Mouse (Mus musculus): ENCODE results near the gene B9d2. TPM values are rescaled to one million over a fixed set of nuclear protein-coding genes. Genes with fewer than 3 reads are reported as not detected.
A peak's percentile ranks its signal among the peaks of the same experiment; 100 is the strongest.

B9d2 gene
- polyA plus RNA-seq, 1 experiment, result 37.3 TPM

DNA sequence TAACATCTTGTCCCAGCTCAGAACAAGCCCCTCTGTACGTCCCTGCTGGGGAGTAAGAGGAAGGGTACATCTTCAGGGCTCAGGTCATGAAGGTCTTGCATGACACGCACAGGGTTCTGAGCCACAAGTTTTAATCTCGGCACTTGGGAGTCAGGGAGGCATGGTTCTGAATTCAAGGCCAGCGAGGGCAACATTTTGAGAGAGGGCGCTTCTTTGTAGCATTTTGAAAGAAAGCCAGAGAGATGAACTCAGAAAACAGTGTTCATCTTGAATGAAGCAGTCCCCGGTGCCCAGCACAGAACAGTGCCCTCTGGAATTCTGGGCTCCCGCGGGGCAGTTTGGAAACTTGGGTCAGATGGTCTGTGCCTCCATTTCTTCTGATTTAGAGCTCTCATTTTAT lies 14.2 kb upstream of the B9d2 start:
- Histone ChIP-seq H3K27ac (ENCODE audit: insufficient read depth, low read length) (no peak overlapping the region), H3K4me3 (replicated peaks; ENCODE audit: insufficient read depth, low read depth, low read length) (no peak overlapping the region), H3K4me1 (ENCODE audit: control insufficient read depth, insufficient read depth, low read length) (no peaks in the 10 kb centered on the region; the same call in 1 of the 2 replicates), H3K27me3 (ENCODE audit: control insufficient read depth, insufficient read depth, low read length) (no peaks in the 10 kb centered on the region)
- TF ChIP-seq POLR2A (IDR thresholded peaks at IDR 0.05; ENCODE audit: borderline replicate concordance, insufficient read depth, low read length) (no peak), CTCF (IDR thresholded peaks at IDR 0.05; ENCODE audit: borderline replicate concordance, insufficient read depth, low read depth, low read length) (no peak)
- WGBS, result 96% methylated on average over 8 of the region's 8 CpGs
- DNase-seq, result no peak

DNA sequence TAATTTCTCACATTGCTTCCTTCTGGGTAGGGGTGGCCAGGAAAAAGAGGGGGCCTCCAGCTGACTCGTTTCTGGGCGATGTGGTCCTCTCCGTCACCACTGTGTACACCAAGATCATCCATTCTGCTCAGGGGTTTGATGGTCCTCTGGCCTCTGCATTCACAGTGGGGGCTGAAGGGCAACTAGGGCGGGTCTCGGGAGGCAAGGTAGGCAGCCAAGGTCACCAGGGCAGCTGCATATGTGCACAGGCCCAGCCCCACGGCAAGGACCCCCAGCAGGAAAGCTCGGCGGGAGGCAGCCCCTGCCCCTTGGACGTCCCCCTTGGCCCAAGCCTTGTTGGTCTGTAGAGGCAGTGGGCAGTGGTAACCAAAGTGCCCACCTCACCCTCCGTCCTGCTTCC lies 11.4 kb upstream of the B9d2 start:
- DNase-seq, result no peak
- H3K27me3 ChIP-seq (ENCODE audit: control insufficient read depth, insufficient read depth, low read length), result no peaks in the 10 kb centered on the region
- no peaks in the 10 kb centered on the region; the same call in 1 of the 2 replicates for H3K4me1 ChIP-seq (ENCODE audit: control insufficient read depth, insufficient read depth, low read length)
- WGBS, result 86% methylated on average over 10 of the region's 10 CpGs
- H3K4me3 ChIP-seq (replicated peaks; ENCODE audit: insufficient read depth, low read depth, low read length), result no peak overlapping the region
- no peak overlapping the region for H3K27ac ChIP-seq (ENCODE audit: insufficient read depth, low read length)
- TF ChIP-seq CTCF (IDR thresholded peaks at IDR 0.05; ENCODE audit: borderline replicate concordance, insufficient read depth, low read depth, low read length), result no peak
- TF ChIP-seq POLR2A (IDR thresholded peaks at IDR 0.05; ENCODE audit: borderline replicate concordance, insufficient read depth, low read length), result no peak

DNA sequence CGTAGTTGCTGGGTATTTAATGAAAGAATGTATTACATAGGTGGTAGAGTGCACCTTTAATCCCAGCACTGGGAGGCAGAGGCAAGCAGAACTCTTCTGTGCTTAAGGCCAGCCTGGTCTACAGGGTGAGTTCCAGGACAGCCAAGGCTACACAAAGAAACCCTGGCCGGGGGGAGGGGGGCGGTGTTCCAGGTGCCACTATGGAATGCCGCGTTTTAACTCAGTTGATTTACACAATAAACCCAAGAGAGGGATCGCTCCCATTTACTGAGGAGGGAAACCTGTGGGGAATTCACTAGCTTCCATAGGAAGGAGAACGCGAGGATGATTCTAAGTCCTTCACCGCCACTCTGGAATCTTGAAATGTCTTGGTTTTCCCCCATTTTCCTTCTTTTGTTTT lies 10.9 kb upstream of the B9d2 start:
- no peak for DNase-seq
- H3K4me3 ChIP-seq (replicated peaks; ENCODE audit: insufficient read depth, low read depth, low read length), result no peak overlapping the region
- H3K27me3 ChIP-seq (ENCODE audit: control insufficient read depth, insufficient read depth, low read length), result no peaks in the 10 kb centered on the region; the same call in 1 of the 2 replicates
- H3K27ac ChIP-seq (ENCODE audit: insufficient read depth, low read length), result no peak overlapping the region
- no peak for TF ChIP-seq POLR2A (IDR thresholded peaks at IDR 0.05; ENCODE audit: borderline replicate concordance, insufficient read depth, low read length)
- no peak for TF ChIP-seq CTCF (IDR thresholded peaks at IDR 0.05; ENCODE audit: borderline replicate concordance, insufficient read depth, low read depth, low read length)
- H3K4me1 ChIP-seq (ENCODE audit: control insufficient read depth, insufficient read depth, low read length), result 0 out of 2 replicates have a peak, but pooled peaks cover 4% of the 10 kb centered on the region
- WGBS, result 91% methylated on average over 9 of the region's 9 CpGs

GRCm38 (mm10) chr7:25670096-25670495 lies 10.5 kb upstream of the B9d2 start:
- Histone ChIP-seq H3K4me3 (replicated peaks; ENCODE audit: insufficient read depth, low read depth, low read length) (no peak overlapping the region), H3K27me3 (ENCODE audit: control insufficient read depth, insufficient read depth, low read length) (no peaks in the 10 kb centered on the region; the same call in 1 of the 2 replicates), H3K4me1 (ENCODE audit: control insufficient read depth, insufficient read depth, low read length) (0 out of 2 replicates have a peak, but pooled peaks cover 6% of the 10 kb centered on the region), H3K27ac (ENCODE audit: insufficient read depth, low read length) (no peak overlapping the region)
- TF ChIP-seq POLR2A (IDR thresholded peaks at IDR 0.05; ENCODE audit: borderline replicate concordance, insufficient read depth, low read length) (no peak), CTCF (IDR thresholded peaks at IDR 0.05; ENCODE audit: borderline replicate concordance, insufficient read depth, low read depth, low read length) (no peak)
- DNase-seq, result no peak
- 90% methylated on average over 4 of the region's 4 CpGs for WGBS

DNA sequence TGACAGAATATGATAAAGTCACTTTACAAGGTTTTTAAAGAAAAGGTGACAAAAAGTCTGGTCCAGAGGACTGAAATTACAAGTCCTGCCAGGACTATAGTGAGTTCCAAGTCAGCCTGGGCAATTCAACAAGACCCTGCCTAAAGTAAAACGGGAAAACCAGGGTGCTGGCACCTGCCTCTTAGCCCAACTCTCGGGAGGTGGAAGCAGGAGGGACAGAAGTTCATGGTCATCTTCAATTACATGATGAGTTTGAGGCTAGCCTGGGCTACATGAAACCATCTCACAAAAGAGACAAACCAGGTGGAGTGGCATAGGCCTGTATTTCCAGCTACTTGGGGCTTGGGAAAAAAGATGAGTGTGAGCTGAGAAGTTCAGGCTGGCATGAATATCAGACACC lies 8.9 kb upstream of the B9d2 start:
- Histone ChIP-seq H3K4me3 (replicated peaks; ENCODE audit: insufficient read depth, low read depth, low read length) (no peak overlapping the region), H3K4me1 (ENCODE audit: control insufficient read depth, insufficient read depth, low read length) (peaks cover 12% of the 10 kb centered on the region; the same call in 1 of the 2 replicates), H3K27me3 (ENCODE audit: control insufficient read depth, insufficient read depth, low read length) (no peaks in the 10 kb centered on the region; the same call in 1 of the 2 replicates), H3K27ac (ENCODE audit: insufficient read depth, low read length) (no peak overlapping the region)
- DNase-seq, result no peak
- TF ChIP-seq POLR2A (IDR thresholded peaks at IDR 0.05; ENCODE audit: borderline replicate concordance, insufficient read depth, low read length), result no peak
- TF ChIP-seq CTCF (IDR thresholded peaks at IDR 0.05; ENCODE audit: borderline replicate concordance, insufficient read depth, low read depth, low read length), result no peak
- WGBS, result 67% methylated on average over 2 of the region's 2 CpGs

GRCm38 (mm10) chr7:25672442-25672841 lies 8.1 kb upstream of the B9d2 start:
- Histone ChIP-seq H3K4me1 (ENCODE audit: control insufficient read depth, insufficient read depth, low read length) (peaks cover 15% of the 10 kb centered on the region; the same call in 1 of the 2 replicates), H3K27ac (ENCODE audit: insufficient read depth, low read length) (no peak overlapping the region), H3K27me3 (ENCODE audit: control insufficient read depth, insufficient read depth, low read length) (no peaks in the 10 kb centered on the region; the same call in 1 of the 2 replicates), H3K4me3 (replicated peaks; ENCODE audit: insufficient read depth, low read depth, low read length) (no peak overlapping the region)
- no peak for DNase-seq
- 61% methylated on average over 4 of the region's 4 CpGs for WGBS
- TF ChIP-seq CTCF (IDR thresholded peaks at IDR 0.05; ENCODE audit: borderline replicate concordance, insufficient read depth, low read depth, low read length), result no peak

- TF ChIP-seq POLR2A (IDR thresholded peaks at IDR 0.05; ENCODE audit: borderline replicate concordance, insufficient read depth, low read length), result no peak
- Histone ChIP-seq H3K27ac (ENCODE audit: insufficient read depth, low read length) (no peak overlapping the region), H3K27me3 (ENCODE audit: control insufficient read depth, insufficient read depth, low read length) (no peaks in the 10 kb centered on the region; the same call in 1 of the 2 replicates), H3K4me3 (replicated peaks; ENCODE audit: insufficient read depth, low read depth, low read length) (peak overlapping the region; percentile 18), H3K4me1 (ENCODE audit: control insufficient read depth, insufficient read depth, low read length) (peaks cover 15% of the 10 kb centered on the region; the same call in 1 of the 2 replicates)
- 26% methylated on average over 9 of the region's 9 CpGs for WGBS
- no peak for DNase-seq
These were observed 6.3 kb upstream of the B9d2 start for GRCm38 (mm10) chr7:25674297-25674696.

DNA sequence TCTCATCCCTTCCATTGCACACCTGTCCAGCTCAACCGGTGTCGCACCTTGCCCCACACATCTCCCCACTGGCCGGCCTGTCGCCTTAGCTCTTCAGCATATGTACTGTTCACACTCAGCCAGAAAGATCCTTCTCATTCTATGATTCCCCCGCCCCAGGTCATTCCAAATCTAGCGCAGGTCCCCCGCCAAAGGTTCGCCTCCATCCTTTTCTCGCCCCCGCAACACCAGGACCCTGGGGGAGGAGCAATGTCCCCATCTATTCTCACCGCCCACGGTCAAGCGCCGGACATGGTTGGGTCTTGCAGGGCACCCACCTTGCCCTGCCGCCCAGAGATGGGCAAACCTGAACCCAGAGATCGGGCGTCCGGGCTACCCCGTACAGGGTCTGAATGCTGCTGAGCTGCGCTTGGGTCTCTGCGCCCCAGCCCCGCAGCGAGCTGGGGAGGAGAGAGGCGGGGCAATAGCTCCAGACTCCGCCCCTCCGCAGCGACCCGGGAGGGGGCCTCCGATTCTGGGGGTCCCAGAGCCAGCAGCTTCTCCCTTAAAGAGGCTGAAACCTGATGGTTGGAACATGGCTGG lies 5.8 kb upstream of the B9d2 start, which contains the start of gene Tmem91:
Gene Tmem91 (minus strand): TSS at position 448 of the 582 bp plus-strand sequence.
- peaks cover 15% of the 10 kb centered on the region; the same call in 1 of the 2 replicates for H3K4me1 ChIP-seq (ENCODE audit: control insufficient read depth, insufficient read depth, low read length)

More for the DNA sequence above, 5.8 kb upstream of the B9d2 start, which contains the start of gene Tmem91:
- H3K27ac ChIP-seq (ENCODE audit: insufficient read depth, low read length), result no peak within 1 kb of the TSS
- H3K4me3 ChIP-seq (replicated peaks; ENCODE audit: insufficient read depth, low read depth, low read length), result peak within 1 kb of the TSS; percentile 18
- WGBS, result 2% methylated on average over 29 of the region's 29 CpGs
- DNase-seq, result peak in 1 of 2 experiments; percentile 31
- TF ChIP-seq POLR2A (IDR thresholded peaks at IDR 0.05; ENCODE audit: borderline replicate concordance, insufficient read depth, low read length), result no peak
- TF ChIP-seq CTCF (IDR thresholded peaks at IDR 0.05; ENCODE audit: borderline replicate concordance, insufficient read depth, low read depth, low read length), result no peak
- H3K27me3 ChIP-seq (ENCODE audit: control insufficient read depth, insufficient read depth, low read length), result no peaks in the 10 kb centered on the region; the same call in 1 of the 2 replicates

All from cerebellum, adult 2 months (tissue).